Mouse (Mus musculus) left cerebral cortex, postnatal 25 days (tissue): ENCODE measurements at regions not wholly inside any gene's neighbourhood (a gene's known extent, or its start where the extent isn't known, plus 50 kb on each side); places are given as distances from the start of the nearest gene placed in this dataset.
A peak's percentile ranks its signal among the peaks of the same experiment; 100 is the strongest.

Source experiments
- DNase-seq, 2 experiments: peaks; one replicate each; pipeline ENCODE4 v3.0.0; 2022; ENCODE audit warnings: low spot score in 2 of 2, mixed read lengths in 1 of 2
- intact Hi-C: fragments of 180-260 bp; cut with DNase I; formaldehyde crosslinking; loops from one replicate; pipeline ENCODE4 v1.15.1; 2025

- intact Hi-C loops = no loop called here
- DNase-seq = no peak
Measured at GRCm38 (mm10) chr16:8351424-8351823, 73.5 kb downstream of the Tmem114 start.

DNA sequence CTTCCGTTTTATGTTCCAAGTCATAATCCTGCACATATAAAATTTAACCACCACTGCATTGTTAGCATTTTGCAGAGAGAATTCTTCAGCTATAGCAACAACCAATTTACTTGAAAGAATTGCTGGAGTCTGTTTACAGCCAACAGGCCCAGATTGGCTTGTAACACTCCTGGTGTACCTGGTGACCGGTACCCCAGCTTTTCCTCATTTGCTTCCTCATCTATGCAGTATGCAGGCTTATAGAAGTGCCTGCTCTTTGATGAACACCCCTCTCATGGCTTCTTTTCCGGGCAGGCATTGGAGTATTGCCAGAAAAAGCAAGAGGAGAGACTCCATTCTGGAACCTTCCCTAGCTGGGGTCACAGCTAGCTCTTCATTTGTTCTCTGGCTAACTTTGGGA is 75.8 kb downstream of the Tmem114 start:
- DNase-seq = no peak
- intact Hi-C loops = no loop called here

GRCm38 (mm10) chr16:8348645-8349044 is 76.3 kb downstream of the Tmem114 start:
- DNase-seq = no peak
- intact Hi-C loops = no loop called here

- intact Hi-C loops = no loop called here
- DNase-seq = no peak
Measured at GRCm38 (mm10) chr16:8345216-8345615, 79.7 kb downstream of the Tmem114 start.

GRCm38 (mm10) chr16:8333081-8333710 is 91.7 kb downstream of the Tmem114 start:
- peak; percentile 47 to 72 for DNase-seq
- intact Hi-C loops = loop anchor here (5.0 to 10.0 kb wide), 3 partner anchors 1198 to 1541 kb away; no protein-coding TSS in a partner anchor

GRCm38 (mm10) chr16:8311996-8312395 is 112.9 kb downstream of the Tmem114 start:
- DNase-seq = no peak
- intact Hi-C loops = no loop called here

DNA sequence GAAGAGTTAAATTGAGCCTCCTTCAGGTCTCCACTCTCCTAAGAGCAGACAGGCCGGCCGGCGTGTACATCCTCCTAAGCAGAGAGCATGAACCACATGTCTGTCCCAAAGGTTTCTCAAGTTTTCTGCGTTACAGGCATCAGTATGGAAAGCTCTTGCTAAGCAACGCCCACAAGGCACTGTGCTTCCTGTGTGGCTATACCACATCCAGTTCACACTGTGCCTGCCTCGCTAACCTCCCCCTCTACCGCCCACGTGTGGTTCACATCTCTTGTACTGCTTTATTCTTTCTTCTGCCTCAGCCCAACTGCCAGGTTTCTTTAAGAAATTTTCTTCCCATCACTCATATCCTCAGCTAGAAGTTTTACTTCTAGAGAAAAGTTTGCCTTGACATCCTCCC is 118.5 kb downstream of the Tmem114 start:
- intact Hi-C loops = no loop called here
- DNase-seq = peak; percentile 12 to 86
